Mouse (Mus musculus) embryonic facial prominence, embryonic 10.5 days (tissue): ENCODE measurements around the gene Hmces. TPM values are rescaled to one million over a fixed set of nuclear protein-coding genes. Genes with fewer than 3 reads are reported as not detected.

Source experiments
- DNase-seq: peaks from one replicate; pipeline ENCODE4 v3.0.0-alpha.2; 2017; ENCODE audit warnings: low spot score
- H3K27ac ChIP-seq: fragments of 300-500 bp; sonication (generic); replicated peaks from 2 replicates; pipeline ENCODE4 v1.5.1; 2016; ENCODE audit warnings: mild to moderate bottlenecking
- H3K27me3 ChIP-seq: fragments of 300-500 bp; sonication (generic); replicated peaks from 2 replicates; pipeline ENCODE4 v1.6.1; 2016; ENCODE audit warnings: low read depth, mild to moderate bottlenecking; ENCODE audit not compliant: poor library complexity, severe bottlenecking
- H3K36me3 ChIP-seq: fragments of 300-500 bp; sonication (generic); replicated peaks from 2 replicates; pipeline ENCODE4 v1.6.1; 2016; ENCODE audit warnings: mild to moderate bottlenecking, moderate library complexity
- H3K4me1 ChIP-seq: fragments of 300-500 bp; sonication (generic); 2 replicates; pipeline ENCODE4 v1.6.1; 2016
- H3K4me3 ChIP-seq: fragments of 300-500 bp; sonication (generic); 2 replicates; pipeline ENCODE4 v1.5.1; 2016; ENCODE audit warnings: mild to moderate bottlenecking, moderate library complexity
- H3K9me3 ChIP-seq: fragments of 300-500 bp; sonication (generic); 2 replicates; pipeline ENCODE4 v1.6.1; 2016; ENCODE audit warnings: mild to moderate bottlenecking
- WGBS: fragments of 180-500 bp; shearing (Covaris S2); methylation state at CpG from one replicate; pipeline ENCODE4 v1.1.7; 2016; 5-methylcytosine and 5-hydroxymethylcytosine counted together
- polyA plus RNA-seq: library from polyadenylated mRNA; unstranded; fragments of >200 nt; fragmentation: Nextera tagmentation; extraction: Ambion mirVana; gene quantifications from 2 replicates; pipeline ENCODE4 v1.2.1, GENCODE M21; 2016

The Hmces gene
- polyA plus RNA-seq: 64.0 and 67.1 TPM in 2 replicates

DNA sequence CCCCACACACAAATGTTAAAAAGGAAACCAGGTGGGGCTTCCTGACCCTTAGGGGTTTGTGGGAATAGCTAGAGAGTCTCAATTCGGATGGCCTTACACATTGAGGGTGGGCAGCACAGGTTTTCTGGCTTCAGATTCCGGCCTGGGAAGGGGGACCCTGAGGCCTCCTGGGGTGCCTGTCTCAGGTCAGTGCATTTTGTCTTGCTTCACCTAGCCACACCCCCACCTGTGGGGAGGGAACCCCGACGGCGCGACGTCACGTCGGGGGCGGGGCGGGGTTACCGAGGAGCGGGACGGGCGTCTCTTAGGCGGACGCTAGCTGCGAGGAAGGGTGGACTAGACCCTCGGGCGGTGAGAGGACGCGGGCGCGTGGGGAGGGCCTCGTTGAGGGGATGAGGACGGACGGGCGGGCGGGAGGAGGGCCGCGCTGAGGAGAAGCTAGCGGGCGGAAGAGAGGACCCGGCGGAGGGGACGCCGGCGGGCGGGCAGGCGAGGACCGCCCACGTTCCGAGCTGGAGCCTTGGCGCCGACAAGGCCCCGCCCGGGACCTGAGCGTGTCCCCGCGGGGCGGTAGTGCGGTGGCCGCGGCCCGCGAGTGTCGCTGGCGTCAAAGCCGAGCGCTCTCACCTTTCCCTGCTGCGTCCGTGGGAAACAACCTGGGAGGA, at the start of gene Hmces:
Gene Hmces (plus strand): TSS at position 275 of the 665 bp plus-strand sequence.
- H3K36me3 ChIP-seq: peaks cover 76% of the 10 kb centered on the region
- WGBS: under 1% methylated on average over 62 of the region's 62 CpGs
- peak; percentile 85 for DNase-seq
- peaks cover 22% of the 10 kb centered on the region for H3K4me1 ChIP-seq
- peak within 1 kb of the TSS; percentile 94 for H3K4me3 ChIP-seq
- peak within 1 kb of the TSS; percentile 91 for H3K27ac ChIP-seq
- no peaks in the 10 kb centered on the region for H3K9me3 ChIP-seq
- no peaks in the 10 kb centered on the region for H3K27me3 ChIP-seq

DNA sequence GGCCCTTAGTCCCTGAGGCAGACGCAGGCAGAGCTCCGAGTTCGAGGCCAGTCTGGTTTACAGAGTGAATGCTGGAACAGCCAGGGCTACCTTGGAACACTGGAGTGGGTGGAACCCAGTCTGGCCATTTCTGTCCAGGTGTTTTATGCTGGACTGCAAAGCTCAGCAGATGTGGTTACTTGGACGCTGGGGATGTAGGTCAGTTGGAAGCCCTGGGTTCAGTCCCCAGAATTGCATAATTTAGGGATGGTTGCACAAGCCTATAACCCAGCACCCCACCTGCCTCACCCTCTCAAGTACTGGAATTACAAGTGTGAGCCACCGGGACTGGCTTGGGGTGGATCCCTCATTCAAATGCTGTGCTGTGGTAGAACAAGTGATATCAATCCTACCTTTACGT, 47.5 kb upstream of the Hmces start:
- Histone ChIP-seq H3K27ac (no peak overlapping the region), H3K4me1 (no peaks in the 10 kb centered on the region), H3K4me3 (no peak overlapping the region), H3K36me3 (no peaks in the 10 kb centered on the region), H3K9me3 (no peaks in the 10 kb centered on the region), H3K27me3 (no peaks in the 10 kb centered on the region)
- 87% methylated on average over 6 of the region's 6 CpGs for WGBS
- no peak for DNase-seq

DNA sequence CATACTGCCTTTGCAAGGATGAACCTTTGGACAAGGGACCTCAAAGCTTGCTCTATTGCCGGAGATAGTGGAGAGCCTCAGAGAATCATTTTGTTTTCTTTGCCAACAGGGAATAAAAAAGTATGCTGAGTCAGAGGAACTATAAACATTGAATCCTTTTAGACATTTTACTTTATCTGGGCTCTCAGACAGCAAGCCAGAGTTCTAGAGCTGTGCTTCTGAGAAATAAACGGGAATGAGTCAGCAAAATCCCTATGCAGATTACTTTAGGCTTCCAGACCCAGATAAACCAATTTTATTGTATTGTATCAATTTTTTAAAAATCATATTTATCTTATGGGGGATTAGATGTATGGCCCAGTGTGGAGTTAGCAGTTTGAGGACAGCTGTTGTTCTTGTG, 46.5 kb upstream of the Hmces start:
- Histone ChIP-seq H3K36me3 (no peaks in the 10 kb centered on the region), H3K4me3 (no peak overlapping the region), H3K4me1 (no peaks in the 10 kb centered on the region), H3K9me3 (no peaks in the 10 kb centered on the region), H3K27ac (no peak overlapping the region), H3K27me3 (no peaks in the 10 kb centered on the region)
- no peak for DNase-seq
- WGBS: 83% methylated on average over 2 of the region's 2 CpGs

DNA sequence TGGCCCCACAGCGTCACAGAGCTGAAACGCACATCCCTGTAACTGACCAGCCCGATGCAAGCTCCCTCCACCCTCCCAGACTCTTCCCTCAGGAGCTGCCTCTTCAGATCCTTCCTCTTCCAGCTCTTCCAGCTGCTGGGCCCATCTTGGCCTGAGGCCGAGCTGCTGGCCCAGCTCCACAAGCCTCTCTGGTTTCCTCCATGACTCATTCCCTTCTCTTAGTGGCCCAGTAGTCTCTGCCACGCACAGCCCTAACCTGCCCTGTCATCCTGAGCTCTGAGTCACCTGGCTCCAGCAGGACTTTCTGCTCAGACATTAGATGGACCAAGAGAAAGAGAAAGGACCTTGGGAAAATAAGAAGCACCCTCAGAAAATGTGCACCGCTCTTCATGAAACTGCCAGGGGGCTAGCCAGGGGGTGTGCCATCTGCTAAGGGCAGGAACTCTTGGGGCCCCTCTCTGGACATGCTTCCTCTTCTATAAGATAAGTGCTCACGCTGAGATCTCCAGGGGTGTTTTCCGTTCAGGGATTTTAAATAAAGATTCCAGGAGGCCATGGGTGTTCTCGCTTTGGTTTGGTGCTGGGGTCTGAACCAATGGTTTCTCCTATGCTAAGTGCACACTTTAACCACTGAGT, 44.7 kb upstream of the Hmces start:
- H3K36me3 ChIP-seq: no peaks in the 10 kb centered on the region
- H3K27me3 ChIP-seq: no peaks in the 10 kb centered on the region
- WGBS: 80% methylated on average over 9 of the region's 9 CpGs
- no peaks in the 10 kb centered on the region for H3K9me3 ChIP-seq
- DNase-seq: no peak
- no peaks in the 10 kb centered on the region for H3K4me1 ChIP-seq
- H3K27ac ChIP-seq: no peak overlapping the region
- no peak overlapping the region for H3K4me3 ChIP-seq

DNA sequence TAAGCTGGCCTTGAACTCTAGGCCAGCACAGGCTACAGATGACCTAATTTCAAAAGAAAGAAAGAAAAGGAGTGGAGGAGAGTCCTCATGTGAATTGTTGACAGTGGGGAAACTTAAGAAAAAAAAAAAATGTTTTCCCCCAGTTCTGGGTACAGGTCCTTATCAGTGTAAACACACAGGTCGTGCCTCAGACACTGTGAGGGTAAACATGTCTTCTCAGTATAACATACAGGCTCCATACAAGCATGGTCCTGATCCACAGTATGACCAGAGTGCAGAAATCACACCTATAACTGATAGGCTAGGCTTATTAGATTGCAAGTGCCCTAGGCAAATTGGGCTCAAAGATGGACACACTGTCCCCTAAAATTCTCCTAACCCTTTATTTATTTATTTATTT, 43.3 kb upstream of the Hmces start:
- Histone ChIP-seq H3K27me3 (no peaks in the 10 kb centered on the region), H3K9me3 (no peaks in the 10 kb centered on the region), H3K36me3 (no peaks in the 10 kb centered on the region), H3K4me3 (no peak overlapping the region), H3K27ac (no peak overlapping the region), H3K4me1 (no peaks in the 10 kb centered on the region)
- 74% methylated on average over 1 of the region's 1 CpGs for WGBS
- DNase-seq: no peak

GRCm38 (mm10) chr6:87871240-87871639, 42.5 kb upstream of the Hmces start:
- Histone ChIP-seq H3K27me3 (no peaks in the 10 kb centered on the region), H3K36me3 (no peaks in the 10 kb centered on the region), H3K9me3 (no peaks in the 10 kb centered on the region), H3K27ac (no peak overlapping the region), H3K4me3 (no peak overlapping the region), H3K4me1 (peaks cover 3% of the 10 kb centered on the region)
- no peak for DNase-seq
- 86% methylated on average over 7 of the region's 7 CpGs for WGBS

DNA sequence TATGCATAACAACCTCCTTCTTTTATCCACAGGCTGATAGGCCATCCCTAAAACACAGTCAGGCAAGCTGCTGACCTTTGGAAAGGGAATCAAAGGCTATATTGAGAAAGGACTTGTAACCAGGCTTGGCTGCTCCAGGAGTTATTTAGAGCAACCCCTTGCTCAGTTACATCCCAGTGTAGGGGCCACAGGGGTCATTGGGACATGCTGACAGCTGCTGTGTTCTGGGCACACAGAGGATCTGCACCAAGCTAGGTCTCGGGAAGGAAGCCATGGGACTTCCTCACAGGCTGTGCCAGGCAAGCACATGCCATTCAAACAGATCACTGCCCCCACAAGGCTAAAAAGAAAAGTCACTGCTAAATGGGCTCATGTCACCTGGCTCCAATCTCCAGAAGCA, 40.6 kb upstream of the Hmces start:
- 28% methylated on average over 1 of the region's 1 CpGs for WGBS
- Histone ChIP-seq H3K27me3 (no peaks in the 10 kb centered on the region), H3K4me1 (peaks cover 6% of the 10 kb centered on the region), H3K36me3 (no peaks in the 10 kb centered on the region), H3K9me3 (no peaks in the 10 kb centered on the region), H3K4me3 (no peak overlapping the region), H3K27ac (no peak overlapping the region)
- DNase-seq: no peak

- H3K36me3 ChIP-seq: no peaks in the 10 kb centered on the region
- H3K4me3 ChIP-seq: no peak overlapping the region
- no peak overlapping the region for H3K27ac ChIP-seq
- DNase-seq: no peak
- no peaks in the 10 kb centered on the region for H3K27me3 ChIP-seq
- peaks cover 6% of the 10 kb centered on the region for H3K4me1 ChIP-seq
- WGBS: 91% methylated on average over 2 of the region's 2 CpGs
- H3K9me3 ChIP-seq: no peaks in the 10 kb centered on the region
Observed at GRCm38 (mm10) chr6:87873963-87874362, 39.8 kb upstream of the Hmces start.

GRCm38 (mm10) chr6:87875083-87875482, 38.7 kb upstream of the Hmces start:
- H3K27ac ChIP-seq: no peak overlapping the region
- peaks cover 13% of the 10 kb centered on the region for H3K4me1 ChIP-seq
- WGBS: 83% methylated on average over 1 of the region's 1 CpGs
- H3K4me3 ChIP-seq: no peak overlapping the region
- H3K36me3 ChIP-seq: no peaks in the 10 kb centered on the region
- no peaks in the 10 kb centered on the region for H3K9me3 ChIP-seq
- DNase-seq: no peak
- H3K27me3 ChIP-seq: no peaks in the 10 kb centered on the region

- Histone ChIP-seq H3K4me3 (no peak overlapping the region), H3K27me3 (no peaks in the 10 kb centered on the region), H3K27ac (no peak overlapping the region), H3K9me3 (no peaks in the 10 kb centered on the region), H3K4me1 (peaks cover 13% of the 10 kb centered on the region), H3K36me3 (no peaks in the 10 kb centered on the region)
- WGBS: 90% methylated on average over 7 of the region's 7 CpGs
- DNase-seq: no peak
Observed at GRCm38 (mm10) chr6:87875562-87875961, 38.2 kb upstream of the Hmces start.

DNA sequence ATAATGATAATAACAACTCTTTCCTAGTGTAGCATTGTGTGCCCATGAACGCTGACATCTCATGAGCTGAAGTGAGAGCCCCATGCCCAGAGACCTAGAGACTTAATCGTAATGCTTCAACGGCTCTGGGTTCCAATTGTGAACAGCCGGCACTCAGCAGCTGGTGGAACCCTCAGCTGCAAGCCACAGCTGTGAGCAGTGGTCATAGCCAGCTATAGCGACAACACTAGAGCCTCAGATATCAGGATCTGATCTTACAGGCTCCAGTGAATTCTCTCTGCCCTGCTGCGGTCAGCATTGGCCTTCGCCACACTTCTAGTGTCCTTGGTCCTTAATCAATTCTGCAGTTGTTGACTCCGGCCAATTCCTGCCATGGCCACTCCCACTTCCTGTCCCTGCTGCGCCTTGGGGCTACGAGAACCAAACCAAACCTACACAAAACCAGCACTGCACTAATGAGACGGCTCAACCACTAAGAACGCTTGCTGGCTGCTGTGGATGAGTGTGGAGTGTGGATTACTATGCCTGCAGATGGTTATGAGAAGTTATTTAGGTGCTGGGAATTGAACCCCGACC, 37.6 kb upstream of the Hmces start:
- no peaks in the 10 kb centered on the region for H3K36me3 ChIP-seq
- peak overlapping the region; percentile 55; the same call in 1 of the 2 replicates for H3K27ac ChIP-seq
- H3K27me3 ChIP-seq: no peaks in the 10 kb centered on the region
- DNase-seq: peak; percentile 18
- no peak overlapping the region for H3K4me3 ChIP-seq
- H3K9me3 ChIP-seq: no peaks in the 10 kb centered on the region
- 64% methylated on average over 13 of the region's 13 CpGs for WGBS
- H3K4me1 ChIP-seq: peaks cover 13% of the 10 kb centered on the region

GRCm38 (mm10) chr6:87879010-87879409, 34.7 kb upstream of the Hmces start:
- no peak for DNase-seq
- Histone ChIP-seq H3K36me3 (no peaks in the 10 kb centered on the region), H3K27ac (no peak overlapping the region), H3K9me3 (no peaks in the 10 kb centered on the region), H3K27me3 (no peaks in the 10 kb centered on the region), H3K4me1 (peaks cover 13% of the 10 kb centered on the region), H3K4me3 (no peak overlapping the region)
- 37% methylated on average over 4 of the region's 4 CpGs for WGBS

- Histone ChIP-seq H3K27ac (no peak overlapping the region), H3K4me3 (no peak overlapping the region), H3K9me3 (no peaks in the 10 kb centered on the region), H3K36me3 (no peaks in the 10 kb centered on the region), H3K27me3 (no peaks in the 10 kb centered on the region), H3K4me1 (peaks cover 13% of the 10 kb centered on the region)
- 69% methylated on average over 3 of the region's 3 CpGs for WGBS
- no peak for DNase-seq
Observed at GRCm38 (mm10) chr6:87879628-87880027, 34.1 kb upstream of the Hmces start.
